Mouse (Mus musculus): ENCODE results near the gene Synm.

The Synm gene

DNA sequence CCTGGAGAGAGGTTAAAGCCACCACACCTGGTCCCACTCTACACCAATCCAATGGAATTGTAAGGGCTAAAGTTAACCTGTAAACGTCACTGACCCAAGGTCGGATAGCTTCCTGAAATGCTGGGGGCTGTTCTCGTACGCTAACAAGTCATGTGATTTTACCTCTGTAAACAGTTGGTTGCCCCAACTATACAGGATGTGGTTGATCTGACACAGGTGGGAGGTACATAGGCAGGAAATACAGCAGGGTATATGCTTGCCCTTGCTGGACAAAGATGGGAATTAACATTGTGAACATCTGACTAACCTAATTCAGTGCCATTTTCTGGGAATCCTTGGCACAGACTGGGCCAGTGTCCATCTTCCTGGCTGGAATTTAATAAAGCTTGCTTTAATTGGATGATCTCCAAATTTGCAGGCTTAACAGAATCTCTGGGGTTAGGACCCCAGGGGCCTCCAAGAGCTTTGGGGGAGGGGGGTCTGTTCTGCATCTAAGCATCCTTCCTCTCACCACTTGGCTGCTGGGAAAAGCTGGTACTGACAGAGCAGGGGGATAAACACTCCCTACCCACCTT is 11.7 kb downstream of the Synm start:
- peak; percentile 15 for DNase-seq (ENCODE audit: low read depth)

GRCm38 (mm10) chr7:67741706-67742105 is 17.8 kb downstream of the Synm start:
- no peak for DNase-seq (ENCODE audit: low read depth)

DNA sequence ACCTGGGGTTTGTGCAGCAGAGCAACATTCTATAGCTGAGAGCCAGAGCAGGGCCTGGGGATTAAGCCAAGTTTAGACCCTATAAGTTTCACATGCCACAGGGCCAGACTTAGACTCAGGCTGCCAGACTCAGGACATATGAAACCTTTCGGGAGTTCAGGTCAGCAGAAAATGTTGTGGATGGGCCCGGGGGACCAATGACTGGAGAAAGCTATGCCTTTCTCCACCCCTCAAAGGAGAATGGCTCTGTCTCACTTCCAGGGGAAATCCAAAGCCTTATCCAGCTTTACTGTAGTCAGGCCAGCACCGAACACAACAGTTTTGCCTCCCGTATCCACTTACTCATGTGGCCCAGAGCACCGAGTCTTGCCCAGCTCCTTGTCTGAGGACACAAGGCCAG is 18.7 kb downstream of the Synm start:
- DNase-seq (ENCODE audit: low read depth): no peak

- no peak for DNase-seq (ENCODE audit: low read depth)
Measured at GRCm38 (mm10) chr7:67740382-67740781, 19.2 kb downstream of the Synm start.

DNA sequence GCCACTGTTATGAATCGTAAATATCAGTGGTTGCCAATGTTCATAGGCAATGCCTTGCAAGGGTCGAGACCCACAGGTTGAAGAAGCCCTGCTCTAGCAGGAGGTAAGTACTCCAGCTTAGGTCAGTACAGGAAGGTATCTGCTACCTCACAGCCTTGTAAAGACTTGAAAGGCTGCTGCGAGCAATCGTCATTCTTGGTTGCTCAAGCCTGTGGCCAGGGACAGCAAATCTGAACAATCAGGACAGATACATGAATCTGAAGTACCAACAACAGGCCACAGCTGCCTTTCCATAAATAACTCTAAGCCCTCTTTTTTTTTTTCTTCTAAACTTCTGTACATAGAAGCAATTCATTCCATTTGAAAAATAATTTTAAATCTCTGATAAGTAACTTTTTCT is 27.3 kb downstream of the Synm start:
- no peak for DNase-seq (ENCODE audit: low read depth)

DNA sequence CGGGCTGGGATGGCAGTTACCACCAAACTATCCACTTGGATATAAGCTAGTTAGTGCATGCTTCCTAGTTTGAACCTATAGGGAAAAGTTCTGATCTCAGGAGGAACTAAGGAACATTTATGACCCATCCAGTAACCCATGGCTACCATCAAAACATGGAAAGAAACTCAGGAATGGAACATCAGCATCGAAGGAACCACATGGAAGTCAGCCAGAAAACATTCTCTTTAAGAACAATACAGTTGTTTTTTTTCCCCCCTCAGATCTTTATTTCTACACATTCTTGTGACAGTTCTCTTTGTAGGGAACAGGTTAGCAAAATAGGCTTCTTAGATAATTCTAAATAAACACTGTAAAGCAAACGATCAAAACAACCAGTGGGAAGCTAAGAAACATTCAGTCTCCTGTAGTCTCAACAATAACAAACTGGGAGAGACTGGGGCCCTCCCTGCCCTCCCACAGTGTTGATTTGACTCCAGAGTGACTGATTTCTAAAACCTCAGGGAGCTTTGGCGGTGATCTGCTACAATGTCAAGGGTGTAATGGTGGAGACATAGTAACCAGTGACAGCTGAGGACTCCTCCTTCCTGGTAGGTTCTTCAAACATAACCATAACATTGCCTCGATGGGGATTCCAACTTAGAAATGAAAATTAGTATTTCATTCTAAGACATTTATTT is 29.0 kb downstream of the Synm start:
- DNase-seq (ENCODE audit: low read depth): no peak

DNA sequence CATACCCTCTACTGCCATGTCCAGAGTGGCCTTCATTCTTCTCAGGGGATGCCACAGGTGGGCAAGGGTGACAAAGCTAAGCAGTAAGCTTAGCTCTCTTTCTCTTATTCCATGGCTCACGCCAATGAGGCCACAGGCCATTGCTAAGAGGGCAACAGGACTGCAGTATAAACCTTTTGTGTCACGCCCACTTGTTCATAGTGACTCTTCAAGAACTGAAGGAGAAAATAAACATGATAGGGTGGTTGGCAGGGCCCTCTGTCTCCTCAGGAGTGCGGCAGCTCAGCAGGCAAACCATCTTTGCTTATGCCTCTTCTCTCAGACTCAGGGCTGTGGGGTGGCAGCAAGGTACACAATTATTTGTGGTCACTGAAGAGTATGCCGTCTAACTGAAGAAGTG is 30.7 kb downstream of the Synm start:
- no peak for DNase-seq (ENCODE audit: low read depth)

DNA sequence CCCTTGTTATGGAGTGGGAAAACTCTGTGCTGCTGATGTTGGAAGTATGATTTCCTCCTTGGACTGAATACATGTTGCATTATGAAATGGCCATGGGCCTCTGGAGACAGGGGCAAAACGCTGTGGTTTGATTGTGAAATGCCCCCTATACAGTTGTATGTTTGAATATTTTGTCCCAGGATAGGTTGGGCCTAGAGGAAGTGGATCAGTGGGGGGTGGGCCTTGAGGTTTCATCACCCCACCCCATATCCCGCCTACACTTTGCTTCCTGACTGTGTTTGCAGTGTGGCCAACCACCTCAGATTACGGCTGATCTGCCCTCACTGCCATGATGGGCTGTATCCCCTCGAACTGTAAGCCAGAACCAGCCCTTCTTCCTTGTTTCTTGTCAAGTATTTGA is 31.3 kb downstream of the Synm start:
- DNase-seq (ENCODE audit: low read depth): peak; percentile 13

- DNase-seq (ENCODE audit: low read depth): no peak
Measured at GRCm38 (mm10) chr7:67725016-67725415, 34.5 kb downstream of the Synm start.

- no peak for DNase-seq (ENCODE audit: low read depth)
Measured at GRCm38 (mm10) chr7:67724536-67724935, 35.0 kb downstream of the Synm start.

GRCm38 (mm10) chr7:67722163-67722562 is 37.4 kb downstream of the Synm start:
- no peak for DNase-seq (ENCODE audit: low read depth)

DNA sequence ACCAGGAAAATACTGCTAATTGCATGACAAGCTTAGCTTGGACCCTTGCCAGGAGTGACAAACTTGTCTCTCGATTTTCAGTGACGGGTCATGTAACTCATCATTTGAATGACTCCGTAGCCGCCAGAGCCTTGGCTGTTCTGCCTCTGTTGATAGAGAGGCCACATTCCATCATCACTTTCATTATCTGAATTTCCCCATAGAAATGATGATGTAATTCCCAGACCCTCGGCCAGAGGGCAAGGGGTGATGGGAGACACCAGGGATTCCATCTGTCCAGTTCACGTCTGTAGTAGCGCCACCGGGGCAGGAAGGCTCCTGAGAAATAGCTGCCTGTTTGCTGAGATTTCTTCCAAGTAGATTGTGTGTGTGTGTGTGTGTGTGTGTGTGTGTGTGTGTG is 40.7 kb downstream of the Synm start:
- no peak for DNase-seq (ENCODE audit: low read depth)

- no peak for DNase-seq (ENCODE audit: low read depth)
Measured at GRCm38 (mm10) chr7:67717520-67717919, 42.0 kb downstream of the Synm start.

GRCm38 (mm10) chr7:67716925-67717324 is 42.6 kb downstream of the Synm start:
- peak; percentile 10 for DNase-seq (ENCODE audit: low read depth)

DNA sequence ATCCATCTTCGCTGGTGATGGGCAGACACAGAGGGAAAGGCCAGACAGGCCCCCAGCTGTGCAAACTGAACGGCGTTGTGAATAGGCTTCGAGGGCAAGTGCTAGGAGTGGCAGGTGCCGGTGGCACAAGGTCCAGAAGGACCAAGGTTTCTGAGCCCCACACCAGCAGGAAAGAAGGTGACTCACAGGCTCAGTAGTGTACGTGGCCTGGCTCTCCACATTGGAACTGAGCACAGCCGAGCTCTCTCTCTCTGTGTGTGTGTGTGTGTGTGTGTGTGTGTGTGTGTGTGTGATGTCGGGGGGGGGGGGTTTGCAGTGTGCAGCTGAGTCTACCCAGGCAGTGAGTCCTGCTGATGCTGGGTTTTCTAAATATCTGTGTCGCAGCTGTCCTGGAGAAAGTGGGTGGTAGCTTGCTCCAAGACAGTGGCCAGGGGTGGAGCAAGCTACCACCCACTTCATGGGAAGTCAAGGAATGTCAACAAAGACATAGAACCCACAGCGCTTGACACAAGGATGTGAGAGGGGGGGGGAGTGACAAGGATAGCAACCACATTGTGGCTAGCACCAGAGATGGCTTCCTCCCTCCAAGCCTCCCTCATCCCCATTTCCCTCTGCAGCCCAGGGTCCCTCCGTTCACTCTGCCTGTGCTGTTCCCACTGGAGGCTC is 43.2 kb downstream of the Synm start:
- DNase-seq (ENCODE audit: low read depth): no peak

GRCm38 (mm10) chr7:67715176-67715575 is 44.4 kb downstream of the Synm start:
- no peak for DNase-seq (ENCODE audit: low read depth)

DNA sequence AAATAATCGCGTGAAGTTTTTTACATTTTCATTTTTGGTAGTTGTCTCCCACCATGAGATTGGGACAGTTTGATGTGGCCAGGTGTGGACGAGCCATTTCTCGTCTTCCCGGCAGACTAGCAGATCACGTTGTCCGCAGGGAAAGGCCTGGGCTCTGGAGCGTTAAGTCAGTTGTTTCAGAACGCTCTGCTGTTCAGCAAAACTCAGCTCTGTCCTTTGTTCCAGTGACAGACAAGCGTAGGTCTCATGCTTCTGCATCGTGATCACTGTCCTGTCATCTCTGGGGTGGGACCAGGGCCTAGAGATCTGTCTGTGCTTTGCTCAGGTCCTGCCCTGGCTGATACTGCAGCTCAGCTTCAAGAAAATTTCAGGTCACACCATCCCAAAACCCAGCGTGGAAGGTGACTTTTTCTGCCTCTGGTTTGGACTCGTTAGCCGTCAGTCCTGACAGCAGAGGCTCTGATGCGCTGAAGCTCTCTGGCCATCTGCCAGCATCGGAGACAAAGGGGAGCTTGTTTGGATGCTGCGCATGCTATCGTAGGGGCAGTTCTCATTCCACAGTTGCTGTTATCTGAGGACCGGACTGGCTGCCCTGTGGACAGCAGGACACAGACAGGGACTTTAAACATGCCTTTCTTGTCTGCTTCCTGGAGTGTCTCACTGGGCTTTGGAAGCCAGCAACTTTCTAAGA is 45.6 kb downstream of the Synm start:
- DNase-seq (ENCODE audit: low read depth): no peak

DNA sequence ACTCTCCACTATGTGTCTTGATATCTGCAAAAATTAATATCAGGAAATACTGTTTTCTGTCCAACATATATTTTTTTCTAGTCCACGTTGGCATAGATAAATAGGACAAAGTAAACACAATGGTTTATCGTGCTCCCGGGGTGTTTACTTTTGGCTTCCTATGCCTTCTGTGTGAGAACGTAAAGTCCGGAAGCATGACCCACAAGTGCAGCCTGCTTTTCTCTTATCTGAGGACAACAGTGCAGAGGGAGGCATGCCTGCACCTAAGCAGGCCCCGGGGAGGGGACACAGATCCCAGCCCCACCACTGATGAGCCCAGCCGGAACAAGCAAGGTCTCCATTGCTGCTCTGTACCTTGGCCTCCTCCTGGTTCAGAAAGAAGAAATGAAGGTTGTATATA is 49.3 kb downstream of the Synm start:
- peak; percentile 59 for DNase-seq (ENCODE audit: low read depth)

- no peak for DNase-seq (ENCODE audit: low read depth)
Measured at GRCm38 (mm10) chr7:67708160-67708559, 51.4 kb downstream of the Synm start.

DNA sequence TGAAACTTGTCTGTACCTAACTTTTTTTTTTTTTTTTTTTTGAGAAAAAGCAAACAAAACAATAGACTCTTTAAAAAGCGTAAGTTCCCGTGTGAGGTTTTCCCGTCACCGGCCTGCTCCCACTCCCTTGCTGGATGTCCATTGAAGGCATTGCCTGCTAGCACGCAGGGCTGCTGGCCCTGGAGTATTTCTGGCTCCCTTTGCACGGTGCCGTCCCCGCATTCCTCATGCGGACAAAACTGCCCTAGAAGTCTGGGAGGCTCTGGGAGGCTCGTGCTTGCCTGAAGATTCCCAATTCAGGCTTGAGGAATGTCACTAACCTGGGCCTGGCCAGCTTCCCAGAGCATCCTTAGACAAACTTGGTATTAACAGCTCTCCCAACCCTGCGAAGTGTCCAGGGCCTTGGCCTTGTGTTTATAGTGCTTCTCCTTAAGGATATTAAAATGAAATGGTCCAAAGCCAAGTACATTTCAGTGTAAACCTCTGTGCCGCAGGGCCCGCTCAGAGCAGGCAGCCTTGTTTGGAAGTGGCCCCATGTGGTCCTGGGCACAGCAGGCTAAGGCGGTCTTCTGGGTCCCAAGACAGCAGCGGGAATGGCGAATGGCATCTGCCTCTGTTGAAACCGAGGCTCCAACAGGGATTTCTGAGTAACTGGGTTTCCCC is 58.2 kb downstream of the Synm start:
- no peak for DNase-seq (ENCODE audit: low read depth)

- DNase-seq (ENCODE audit: low read depth): peak; percentile 44
Measured at GRCm38 (mm10) chr7:67700846-67701245, 58.7 kb downstream of the Synm start.

GRCm38 (mm10) chr7:67699301-67699700 is 60.2 kb downstream of the Synm start:
- no peak for DNase-seq (ENCODE audit: low read depth)

Data from 416B (cell line).